Mouse (Mus musculus) cerebellum, postnatal 10 days (tissue): ENCODE data around the gene Fbxl15.

Experiments used
- DNase-seq, 2 experiments: peaks; one replicate each; pipeline ENCODE4 v3.0.0; 2021; ENCODE audit warnings: mixed read lengths in 2 of 2

Fbxl15 gene

GRCm38 (mm10) chr19:46308706-46309435 is 19.1 kb upstream of the Fbxl15 start:
- DNase-seq: peak; percentile 97

- peak in 1 of 2 experiments; percentile 16 for DNase-seq
Measured at GRCm38 (mm10) chr19:46309651-46310305, 18.2 kb upstream of the Fbxl15 start.

- DNase-seq: no peak
Measured at GRCm38 (mm10) chr19:46310312-46310865, 17.6 kb upstream of the Fbxl15 start.

GRCm38 (mm10) chr19:46311341-46311740 is 16.6 kb upstream of the Fbxl15 start:
- DNase-seq: no peak

GRCm38 (mm10) chr19:46312566-46312965 is 15.4 kb upstream of the Fbxl15 start:
- peak in 1 of 2 experiments; percentile 7 for DNase-seq

- no peak for DNase-seq
Measured at GRCm38 (mm10) chr19:46313116-46313515, 14.9 kb upstream of the Fbxl15 start.

GRCm38 (mm10) chr19:46313591-46313990 is 14.4 kb upstream of the Fbxl15 start:
- no peak for DNase-seq

GRCm38 (mm10) chr19:46314151-46314601 is 13.8 kb upstream of the Fbxl15 start:
- DNase-seq: peak; percentile 27 to 28

GRCm38 (mm10) chr19:46314872-46315742 is 12.9 kb upstream of the Fbxl15 start:
- DNase-seq: peak in 1 of 2 experiments; percentile 3

- DNase-seq: peak in 1 of 2 experiments; percentile 16
Measured at GRCm38 (mm10) chr19:46315752-46316610, 12.0 kb upstream of the Fbxl15 start.

- DNase-seq: peak; percentile 12 to 13
Measured at GRCm38 (mm10) chr19:46316846-46317545, 11.0 kb upstream of the Fbxl15 start.

GRCm38 (mm10) chr19:46317546-46317885 is 10.5 kb upstream of the Fbxl15 start:
- peak in 1 of 2 experiments; percentile 37 for DNase-seq

- peak; percentile 42 to 50 for DNase-seq
Measured at GRCm38 (mm10) chr19:46318031-46318471, 9.9 kb upstream of the Fbxl15 start.

- peak; percentile 83 to 88 for DNase-seq
Measured at GRCm38 (mm10) chr19:46318586-46319378, 9.2 kb upstream of the Fbxl15 start.

GRCm38 (mm10) chr19:46320076-46320785 is 7.8 kb upstream of the Fbxl15 start:
- peak; percentile 4 to 17 for DNase-seq

GRCm38 (mm10) chr19:46321101-46321943 is 6.7 kb upstream of the Fbxl15 start:
- peak; percentile 78 to 79 for DNase-seq

GRCm38 (mm10) chr19:46322144-46322995 is 5.6 kb upstream of the Fbxl15 start:
- DNase-seq: peak; percentile 48 to 50
